Comparison of ENCODE assay signal across 8 mouse cellular contexts in genomic region chr7:117882803-117883202, GRCm38 (mm10).
DNase-seq lines count a peak whose midpoint lies in the region; ATAC-seq and TF ChIP-seq lines count a peak whose summit lies in the region.

No protein-coding gene starts in this region.

- no peak for DNase-seq in Patski (ENCODE audit: low read depth, low spot score)
- peak; percentile 21 for DNase-seq in cerebellum, adult 11 months
- peak; percentile 92 for DNase-seq in forebrain, postnatal 0 days
- DNase-seq in heart, postnatal 4 days, result peak; percentile 81
- DNase-seq in left cerebral cortex, adult 11 months (ENCODE audit: low spot score), result peak; percentile 60
- DNase-seq in skeletal muscle tissue, adult 2 months (ENCODE audit: low read depth, low spot score), result peak; percentile 7

- in situ Hi-C loops in Patski (cut with MboI; ENCODE audit: low pct_unique_long_range_greater_than_20kb), result loop anchor here (5.0 to 10.0 kb wide), 2 partner anchors 128 to 501 kb away; partner anchors contain the start of gene Xylt1

- POLR2A ChIA-PET in Patski (lab: Charles Lee), result no interaction called here

- H3K4me1 ChIP-seq in forebrain, postnatal 0 days (ENCODE audit: insufficient read depth), result no peaks in the 10 kb centered on the region

- H3K9ac ChIP-seq in forebrain, postnatal 0 days, result no peak overlapping the region

- no peaks in the 10 kb centered on the region for H3K9me3 ChIP-seq in forebrain, postnatal 0 days (ENCODE audit: low read length)

- TF ChIP-seq CTCF in Patski (IDR thresholded peaks at IDR 0.05), result peak; percentile 85
- peak; percentile 86 for TF ChIP-seq CTCF in forebrain, postnatal 0 days (IDR thresholded peaks at IDR 0.05; ENCODE audit: low read depth)

- no peaks in the 10 kb centered on the region for H3K27me3 ChIP-seq in Patski
- no peaks in the 10 kb centered on the region for H3K27me3 ChIP-seq in forebrain, postnatal 0 days (ENCODE audit: insufficient read depth, low read length)

- H3K27ac ChIP-seq in forebrain, postnatal 0 days (ENCODE audit: low read depth, low read length), result no peak overlapping the region

- WGBS in forebrain, postnatal 0 days, result 4% methylated on average over 13 of the region's 13 CpGs

- H3K4me2 ChIP-seq in forebrain, postnatal 0 days (ENCODE audit: low read depth), result peak overlapping the region; percentile 6; the same call in 1 of the 2 replicates

- no peak overlapping the region for H3K4me3 ChIP-seq in forebrain, postnatal 0 days (ENCODE audit: low read depth, low read length)

- peak; percentile 67 for ATAC-seq in Patski
- peak; percentile 77 for ATAC-seq in forebrain, postnatal 0 days
- peak; percentile 97 for ATAC-seq in megakaryocyte progenitor cell, adult 5-6 weeks (replicated peaks; ENCODE audit: poor library complexity)
- ATAC-seq in erythroid progenitor cell, adult 5-6 weeks (replicated peaks; ENCODE audit: low FRiP score, poor library complexity, severe bottlenecking), result no peak

- no peaks in the 10 kb centered on the region for H3K36me3 ChIP-seq in forebrain, postnatal 0 days (ENCODE audit: insufficient read depth)

- CTCF ChIA-PET in Patski (lab: Charles Lee), result interaction anchor here (0.7 to 1.6 kb wide), 3 partner anchors 10 to 501 kb away, joined by 3 to 4 read pairs (median 3); no protein-coding TSS in a partner anchor
